Mouse (Mus musculus): Measurements from ENCODE around the gene Ocm. TPM values are rescaled to one million over a fixed set of nuclear protein-coding genes. Genes with fewer than 3 reads are reported as not detected.

Ocm gene
- total and polyA plus RNA-seq, 3 experiments: not detected

DNA sequence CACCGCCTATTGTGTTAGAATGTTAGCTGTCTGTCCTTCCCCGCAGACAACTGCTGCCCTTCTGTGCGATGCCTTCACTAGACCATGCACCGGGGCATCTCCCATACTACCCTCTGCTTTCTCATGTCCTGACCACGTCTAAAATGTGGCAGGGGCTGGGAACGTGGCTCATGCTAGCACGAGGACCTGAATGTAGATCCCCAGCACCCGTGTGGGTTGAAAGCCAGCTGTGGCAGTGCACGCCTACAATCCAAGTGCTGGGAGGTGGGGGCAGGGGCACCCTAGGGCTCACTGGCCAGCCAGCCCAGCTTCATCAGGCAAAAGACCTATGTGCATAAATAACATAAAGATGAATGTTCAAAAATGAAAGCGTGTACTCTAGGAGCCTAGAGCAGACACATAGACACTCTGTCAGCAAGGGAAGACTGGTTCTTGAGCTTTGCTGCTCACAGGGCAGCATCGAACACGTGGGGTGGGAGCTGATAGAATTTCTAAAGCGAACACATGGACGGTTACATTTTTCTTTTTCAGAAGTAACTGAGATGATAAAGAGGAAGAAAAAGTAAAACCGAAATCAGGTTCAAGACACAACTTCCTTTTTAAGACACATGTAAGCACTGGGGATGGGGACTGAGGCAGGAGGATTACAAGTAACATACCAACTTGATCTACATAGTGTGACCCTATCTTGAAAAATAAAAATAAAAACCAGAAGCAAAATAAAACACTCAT lies 23.8 kb downstream of the Ocm start (continued):
- TF ChIP-seq CTCF (conservative IDR thresholded peaks at IDR 0.05 in 1 of 2, IDR thresholded peaks at IDR 0.05 in 1 of 2; ENCODE audit: low read depth in 2 of 2, low read length in 2 of 2) (no peak), ETS1 (conservative IDR thresholded peaks at IDR 0.05; ENCODE audit: low read depth, low read length) (peak; percentile 37; the same call in 1 of the 2 replicates), BHLHE40 (IDR thresholded peaks at IDR 0.05; ENCODE audit: low read depth, low read length) (peak; percentile 83), POLR2AphosphoS2 (IDR thresholded peaks at IDR 0.05; ENCODE audit: low read depth, low read length) (0 out of 2 replicates have a peak, but pooled peaks have one; percentile 60), JUN (IDR thresholded peaks at IDR 0.05; ENCODE audit: insufficient read depth, low read depth, low read length) (0 out of 2 replicates have a peak, but pooled peaks have one; percentile 17), NRF1 (IDR thresholded peaks at IDR 0.05; ENCODE audit: low read depth, low read length) (no peak), KAT2A (IDR thresholded peaks at IDR 0.05; ENCODE audit: insufficient replicate concordance, low read length) (no peak), ELF1 (IDR thresholded peaks at IDR 0.05; ENCODE audit: low read depth, low read length) (no peak), TCF12 (IDR thresholded peaks at IDR 0.05; ENCODE audit: low read depth, low read length) (no peak; the same call in 1 of the 2 replicates), TBP (conservative IDR thresholded peaks at IDR 0.05; ENCODE audit: low read depth, low read length) (0 out of 2 replicates have a peak, but pooled peaks have one; percentile 30), JUND (conservative IDR thresholded peaks at IDR 0.05; ENCODE audit: low read depth, low read length) (no peak), MAZ (IDR thresholded peaks at IDR 0.05; ENCODE audit: low read depth, low read length) (no peak), CHD1 (IDR thresholded peaks at IDR 0.05; ENCODE audit: low read depth, low read length) (no peak), MYC (IDR thresholded peaks at IDR 0.05; ENCODE audit: low read depth, low read length) (peak; percentile 99), USF2 (conservative IDR thresholded peaks at IDR 0.05; ENCODE audit: low read depth, low read length) (no peak), USF1 (IDR thresholded peaks at IDR 0.05; ENCODE audit: low read depth, low read length) (peak; percentile 20; the same call in 1 of the 2 replicates), E2F4 (IDR thresholded peaks at IDR 0.05; ENCODE audit: insufficient replicate concordance, low read depth, low read length) (no peak)

DNA sequence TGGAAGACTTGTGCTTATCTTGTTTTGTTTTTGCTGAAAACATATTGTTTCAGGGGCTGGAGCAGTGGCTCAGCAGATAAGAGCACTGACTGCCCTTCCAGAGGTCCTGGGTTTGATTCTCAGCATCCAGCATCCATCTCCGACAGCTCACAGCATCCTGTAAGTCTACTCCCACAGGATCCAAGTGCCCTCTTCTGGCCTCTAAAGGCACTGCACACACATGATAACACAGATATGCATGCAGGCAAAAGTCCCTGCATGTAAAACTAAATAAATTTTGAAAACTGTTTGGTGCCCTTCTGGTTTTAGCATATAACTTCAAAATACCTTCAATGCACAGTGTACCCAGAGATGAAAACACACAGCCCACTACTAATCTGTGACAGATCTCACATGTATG lies 27.1 kb downstream of the Ocm start:
- in situ Hi-C loops (cut with MboI; ENCODE audit: low pct_ligation_motif_present, low pct_unique_long_range_greater_than_20kb, low sequenced_read_pairs): no loop called here
- dilution Hi-C loops (cut with MboI; ENCODE audit: extremely low pct_ligation_motif_present, extremely low pct_unique_long_range_greater_than_20kb, low sequenced_read_pairs): no loop called here
- Histone ChIP-seq H3K9me3 (replicated peaks; ENCODE audit: low read length) (peaks cover 2% of the 10 kb centered on the region), H3K4me3 (replicated peaks in 1 of 3; ENCODE audit: low read depth in 2 of 3, low read length in 2 of 3, poor library complexity in 1 of 3) (no peak overlapping the region), H3K36me3 (replicated peaks in 1 of 2; ENCODE audit: control insufficient read depth in 1 of 2, insufficient read depth in 1 of 2, low read length in 1 of 2) (peaks cover 64 to 86% of the 10 kb centered on the region in 2 experiments), H3K4me2 (ENCODE audit: insufficient read depth, low read depth, poor library complexity, severe bottlenecking) (no peak overlapping the region), H3K27ac (ENCODE audit: insufficient read depth, low read depth) (no peak overlapping the region), H3K4me1 (ENCODE audit: control insufficient read depth in 1 of 2, insufficient read depth in 2 of 2) (peaks cover 10 to 31% of the 10 kb centered on the region in 2 experiments), H3K9ac (ENCODE audit: insufficient read depth, low read depth) (no peak overlapping the region), H3K79me2 (replicated peaks; ENCODE audit: control insufficient read depth, extremely low read depth, insufficient read depth, poor library complexity, severe bottlenecking) (no peaks in the 10 kb centered on the region), H3K27me3 (replicated peaks) (no peaks in the 10 kb centered on the region)
- TF ChIP-seq ZMIZ1 (IDR thresholded peaks at IDR 0.05; ENCODE audit: low read depth, low read length) (no peak), POLR2AphosphoS2 (IDR thresholded peaks at IDR 0.05; ENCODE audit: low read depth, low read length) (no peak), ZC3H11A (IDR thresholded peaks at IDR 0.05; ENCODE audit: low read depth, low read length) (no peak), ETS1 (conservative IDR thresholded peaks at IDR 0.05; ENCODE audit: low read depth, low read length) (no peak), JUND (conservative IDR thresholded peaks at IDR 0.05; ENCODE audit: low read depth, low read length) (no peak), USF1 (IDR thresholded peaks at IDR 0.05; ENCODE audit: low read depth, low read length) (no peak), RAD21 (IDR thresholded peaks at IDR 0.05; ENCODE audit: low read depth, low read length) (peak; percentile 5; the same call in 1 of the 2 replicates), CTCF (conservative IDR thresholded peaks at IDR 0.05 in 1 of 2, IDR thresholded peaks at IDR 0.05 in 1 of 2; ENCODE audit: low read depth in 2 of 2, low read length in 2 of 2) (peak; percentile 17 to 34; a peak in 2 of 4 replicates), TBP (conservative IDR thresholded peaks at IDR 0.05; ENCODE audit: low read depth, low read length) (no peak)
- DNase-seq (ENCODE audit: extremely low read depth): no peak

All from CH12.LX (cell line).